Mouse (Mus musculus): ENCODE measurements around the gene Kynu.

The Kynu gene

DNA sequence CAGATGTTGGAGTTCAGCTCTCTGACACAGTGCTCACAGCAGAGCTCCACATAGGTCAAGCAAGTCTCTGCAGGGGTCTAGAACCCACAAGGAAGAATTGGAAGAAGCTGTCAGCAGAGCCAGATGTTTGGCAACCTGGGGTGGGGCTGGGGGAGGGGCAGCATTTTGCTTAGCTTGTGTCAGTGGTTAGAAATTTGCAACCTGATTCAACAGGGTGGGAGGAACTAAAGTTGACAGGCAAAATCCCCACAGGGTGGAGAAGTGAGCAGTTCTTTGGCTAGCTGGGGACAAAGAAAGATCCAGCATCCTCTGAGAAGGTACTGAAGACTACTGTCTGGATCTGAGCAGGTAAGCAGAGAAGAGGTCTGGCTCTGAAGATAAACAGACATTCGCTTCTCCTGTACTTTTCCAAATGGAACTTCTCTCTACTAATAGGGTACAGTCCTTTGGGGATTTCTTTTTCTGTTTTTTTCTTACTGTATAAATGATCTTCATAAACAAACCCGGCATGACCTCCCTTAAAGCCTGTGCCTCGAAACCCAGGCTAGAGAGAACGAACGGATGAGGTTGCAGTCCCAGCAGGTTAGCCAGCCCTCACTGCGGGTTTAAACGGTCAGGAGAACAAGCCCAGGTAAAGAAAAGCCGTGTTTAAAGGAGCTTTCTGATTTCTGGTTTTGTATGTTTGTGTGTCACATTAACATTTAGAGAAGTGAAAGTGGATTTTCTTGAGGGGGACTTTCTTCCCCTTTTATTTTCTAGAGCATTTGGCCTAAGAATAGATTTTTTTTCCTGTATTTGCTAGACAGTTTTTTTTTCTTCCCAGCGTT is at the start of gene Kynu:
Kynu (plus strand) TSS at position 268 of the 827 bp plus-strand sequence.
- in situ Hi-C loops (cut with MseI, MboI), result no loop called here

DNA sequence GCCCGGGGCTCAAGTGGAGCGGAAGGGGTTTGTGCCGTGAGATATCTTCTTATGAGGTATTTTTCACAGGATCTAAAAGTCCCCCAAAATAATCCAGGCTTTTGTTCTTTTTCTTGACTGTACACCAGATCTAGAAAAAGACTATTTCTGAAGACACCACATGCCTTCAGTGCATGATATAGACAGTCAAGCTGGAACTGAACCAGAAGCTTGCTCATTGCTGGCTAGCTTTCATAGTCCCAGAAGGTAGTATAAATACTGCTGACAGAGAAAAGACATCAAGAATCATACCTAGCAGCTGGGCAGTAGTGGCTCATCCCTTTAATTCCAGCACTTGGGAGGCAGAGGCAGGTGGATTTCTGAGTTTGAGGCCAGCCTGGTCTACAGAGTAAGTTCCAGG is 48.9 kb upstream of the Kynu start:
- in situ Hi-C loops (cut with MseI, MboI), result no loop called here

DNA sequence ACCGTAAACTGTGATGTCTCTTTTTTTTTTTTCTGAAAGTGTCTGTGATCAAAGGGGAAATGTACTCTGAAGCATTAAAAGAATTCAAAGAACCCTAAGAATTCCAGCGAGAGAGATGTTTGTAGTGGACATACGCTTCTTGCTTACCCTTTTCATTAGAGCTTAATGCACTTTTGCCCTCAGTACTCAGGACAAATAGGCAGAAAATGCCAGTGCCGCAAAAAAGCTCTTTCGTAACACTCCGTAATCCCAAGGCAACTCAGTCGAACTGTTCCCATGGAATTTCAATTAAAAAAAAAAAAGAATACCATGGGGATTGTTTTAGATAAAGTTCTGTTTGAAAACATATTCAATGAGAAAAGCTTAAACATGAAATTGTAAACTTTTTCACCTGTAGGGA is 41.3 kb upstream of the Kynu start:
- in situ Hi-C loops (cut with MseI, MboI), result no loop called here

DNA sequence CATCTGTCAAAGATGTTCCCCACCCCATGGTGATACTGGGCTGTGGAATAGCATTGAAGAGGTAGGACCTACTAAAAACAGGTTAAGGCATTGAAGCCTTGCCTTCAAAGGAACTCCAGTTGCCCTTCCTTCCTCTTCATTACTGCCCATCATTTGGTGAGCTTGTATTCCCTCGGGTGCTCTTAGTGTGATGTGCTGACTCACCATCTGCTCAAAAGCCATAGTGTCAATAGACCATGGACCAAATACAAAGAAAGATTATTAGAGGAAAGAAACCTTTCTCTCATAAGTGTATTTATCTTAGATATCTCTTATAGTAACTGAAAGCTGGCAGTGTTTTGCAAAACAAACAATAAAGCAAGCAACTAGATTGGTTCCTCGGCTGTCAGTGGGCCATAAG is 20.7 kb upstream of the Kynu start:
- in situ Hi-C loops (cut with MseI, MboI), result no loop called here

DNA sequence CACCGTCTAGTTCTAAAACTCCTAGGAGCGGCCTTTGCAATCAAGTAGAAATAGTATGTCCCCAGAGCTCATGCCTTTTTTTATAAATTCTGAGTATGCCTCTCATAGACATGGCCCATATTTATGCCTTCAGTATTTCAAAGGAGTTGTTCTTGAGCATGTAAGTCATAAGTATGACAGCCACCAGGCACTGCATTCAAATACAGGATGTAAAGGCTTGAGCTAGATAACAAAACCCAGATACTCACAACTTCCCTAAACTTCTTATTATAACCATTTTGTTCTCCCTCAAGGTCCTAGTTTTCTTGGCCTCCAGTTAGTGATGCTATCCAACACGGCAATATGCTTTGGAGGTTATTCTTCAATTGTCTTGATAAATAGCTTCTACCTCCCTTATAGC is 12.5 kb upstream of the Kynu start:
- in situ Hi-C loops (cut with MseI, MboI), result no loop called here

DNA sequence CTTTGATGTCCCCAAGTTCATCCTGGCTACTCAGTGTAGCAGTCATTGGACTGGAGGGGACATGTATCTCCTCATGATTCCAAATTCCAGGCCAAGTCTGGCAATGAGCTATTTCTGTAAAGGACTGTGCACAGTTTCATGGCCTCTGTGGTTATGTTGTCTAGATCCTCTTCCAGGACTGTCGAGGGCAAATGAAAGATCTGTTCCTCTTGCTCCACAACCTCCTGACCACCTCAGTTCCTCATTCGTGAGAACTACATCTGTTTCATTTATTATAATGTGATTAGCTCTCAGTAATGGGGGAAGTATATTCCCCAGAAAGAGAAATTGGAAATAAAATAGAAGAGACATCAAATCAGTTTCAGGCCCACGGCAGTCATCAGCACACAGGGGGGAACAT is 9.5 kb upstream of the Kynu start:
- in situ Hi-C loops (cut with MseI, MboI), result no loop called here

DNA sequence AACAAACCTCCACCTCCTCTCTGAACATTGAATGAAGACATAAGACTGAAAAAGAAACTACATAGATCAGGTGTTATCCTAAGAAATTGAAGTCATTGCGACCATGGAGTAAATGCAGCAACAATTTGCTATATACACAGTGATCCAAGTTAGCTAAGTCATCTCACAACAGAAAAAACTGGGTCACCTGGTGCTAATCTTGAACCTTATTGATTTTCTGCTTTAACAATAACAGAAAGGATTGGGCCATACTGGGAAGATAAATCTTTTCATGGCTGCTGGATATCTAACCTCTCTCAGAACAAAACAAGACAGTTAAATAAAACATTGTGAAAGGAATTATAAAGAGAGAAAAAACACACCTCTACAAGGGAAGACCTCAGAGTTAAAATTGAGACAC is 8.7 kb upstream of the Kynu start:
- in situ Hi-C loops (cut with MseI, MboI), result no loop called here

DNA sequence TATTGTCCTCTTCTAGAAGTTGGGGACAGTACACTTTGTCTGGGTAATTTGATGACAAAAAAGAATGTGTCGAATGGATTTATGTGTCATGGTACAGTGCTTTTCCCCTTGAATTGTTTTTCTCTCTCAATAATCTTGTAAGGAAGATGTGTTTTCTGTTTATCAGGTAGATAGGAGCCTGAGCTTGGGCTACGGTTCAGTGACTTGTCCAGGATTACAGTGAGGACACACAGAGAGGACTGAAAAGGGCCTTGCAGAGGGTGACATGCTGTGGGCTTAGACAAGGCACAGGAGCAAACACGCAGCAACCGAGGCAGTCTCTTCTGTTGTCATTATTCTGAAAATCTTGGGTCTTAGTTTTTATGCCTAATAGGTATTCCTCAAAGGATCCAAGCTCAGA is 913 bp upstream of the Kynu start:
- in situ Hi-C loops (cut with MseI, MboI), result no loop called here

DNA sequence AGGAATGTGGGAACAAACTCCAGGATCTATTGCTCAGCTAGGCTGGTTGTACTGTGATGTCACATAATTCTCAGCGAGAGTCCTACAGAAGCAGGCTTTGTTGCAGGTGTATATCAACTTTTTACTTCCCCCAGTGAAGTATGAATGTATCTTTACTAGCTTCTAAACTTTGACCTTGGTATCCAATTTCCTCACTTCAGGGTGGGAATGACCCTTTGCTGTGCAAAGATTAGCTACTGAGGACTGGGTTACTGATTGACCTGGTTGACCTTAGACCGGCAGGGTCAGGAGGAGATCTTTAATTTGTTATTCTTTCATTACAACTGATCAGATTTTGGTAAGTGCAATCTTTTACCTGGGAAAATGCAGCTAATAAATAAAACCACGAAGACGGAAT is 758 bp downstream of the Kynu start:
- in situ Hi-C loops (cut with MseI, MboI), result no loop called here

DNA sequence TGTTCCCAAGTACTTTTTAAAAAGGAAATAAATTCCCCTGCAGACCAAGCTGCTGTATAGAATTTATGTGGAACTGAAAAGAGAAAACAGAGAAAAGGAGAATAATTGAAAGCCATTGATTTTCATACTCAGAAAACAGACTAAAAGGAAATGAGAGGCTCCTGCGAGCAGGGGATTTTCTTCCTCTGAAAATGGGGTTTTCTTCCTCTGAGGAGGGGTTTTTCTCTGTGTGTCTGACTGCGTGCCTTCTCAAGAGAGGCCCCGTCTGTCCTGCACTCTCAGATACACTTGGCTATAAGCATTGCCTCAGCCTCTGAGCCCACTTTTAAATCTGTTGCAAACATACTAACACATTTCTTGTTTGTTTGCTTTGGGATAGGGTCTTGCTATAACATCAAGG is 1.9 kb downstream of the Kynu start:
- in situ Hi-C loops (cut with MseI, MboI), result no loop called here

DNA sequence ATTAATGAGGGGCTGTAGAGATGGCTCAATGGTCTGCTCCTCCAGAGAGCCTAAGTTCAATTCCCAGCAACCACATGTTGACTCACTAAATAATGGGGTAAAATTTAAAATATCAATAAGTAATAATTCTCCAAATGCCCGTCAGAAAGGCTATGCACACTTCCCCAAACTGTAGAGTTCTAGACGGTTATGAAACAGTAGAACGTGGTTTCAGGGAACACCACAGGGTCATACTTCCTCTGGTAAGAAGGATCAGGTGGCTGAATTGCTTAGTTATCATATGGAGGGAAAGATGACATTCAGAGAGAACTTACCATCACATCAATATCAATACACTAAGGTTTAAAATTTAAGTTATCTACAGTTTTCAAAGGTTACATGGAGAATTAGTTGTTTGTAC is 6.1 kb downstream of the Kynu start:
- in situ Hi-C loops (cut with MseI, MboI), result no loop called here

DNA sequence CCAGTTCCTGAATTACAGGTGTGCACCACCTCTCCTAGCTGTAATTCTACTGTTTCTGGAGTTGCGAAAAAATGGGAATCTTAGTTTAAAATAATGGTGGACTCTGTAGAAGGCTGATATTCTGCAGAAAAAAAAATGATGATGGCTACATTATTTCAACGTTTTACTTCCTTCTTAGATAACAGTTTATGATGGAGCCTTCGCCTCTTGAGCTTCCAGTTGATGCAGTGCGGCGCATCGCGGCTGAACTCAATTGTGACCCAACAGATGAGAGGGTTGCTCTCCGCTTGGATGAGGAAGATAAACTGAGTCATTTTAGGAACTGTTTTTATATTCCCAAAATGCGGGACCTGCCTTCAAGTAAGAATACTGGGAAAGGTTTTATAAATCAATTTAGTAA is 7.7 kb downstream of the Kynu start:
- in situ Hi-C loops (cut with MseI, MboI), result no loop called here

DNA sequence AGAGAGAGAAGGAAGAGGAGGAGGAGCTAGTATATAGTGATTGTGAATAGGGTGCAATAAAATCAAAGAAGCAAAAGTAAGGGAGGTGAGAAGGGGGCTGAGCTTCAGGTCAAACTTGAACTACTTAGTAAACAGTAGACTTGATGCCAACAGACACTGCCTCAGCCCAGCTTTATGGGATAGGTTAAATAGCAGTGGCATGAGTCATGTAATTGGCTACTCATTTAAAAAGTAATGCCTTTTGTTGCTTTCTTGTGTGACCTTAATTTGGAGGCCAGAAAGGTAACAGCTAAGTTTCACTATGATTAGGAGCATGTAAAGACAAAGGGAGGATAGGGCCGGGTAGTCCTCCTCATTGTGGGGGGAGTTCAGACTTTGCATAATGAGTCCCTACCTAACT is 13.3 kb downstream of the Kynu start:
- in situ Hi-C loops (cut with MseI, MboI), result no loop called here

DNA sequence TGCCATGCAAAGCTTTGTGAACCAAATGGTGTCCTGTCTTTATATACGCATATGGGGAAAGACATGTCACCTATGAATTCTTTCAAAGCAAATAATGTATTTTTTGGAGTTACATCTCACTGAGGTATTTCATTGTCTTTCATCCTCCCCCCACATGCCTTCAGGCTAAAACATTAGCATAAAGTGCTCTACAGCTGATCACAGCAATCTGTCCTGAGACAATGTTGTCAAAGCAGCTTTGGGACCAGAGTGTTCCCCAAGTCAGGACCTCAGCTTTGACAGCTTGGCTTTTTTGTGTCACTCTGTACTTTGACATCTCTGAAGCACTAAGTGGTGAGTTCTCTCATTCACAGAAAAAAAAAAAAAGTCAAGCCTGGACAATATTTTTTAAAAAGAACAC is 18.4 kb downstream of the Kynu start:
- in situ Hi-C loops (cut with MseI, MboI), result no loop called here

DNA sequence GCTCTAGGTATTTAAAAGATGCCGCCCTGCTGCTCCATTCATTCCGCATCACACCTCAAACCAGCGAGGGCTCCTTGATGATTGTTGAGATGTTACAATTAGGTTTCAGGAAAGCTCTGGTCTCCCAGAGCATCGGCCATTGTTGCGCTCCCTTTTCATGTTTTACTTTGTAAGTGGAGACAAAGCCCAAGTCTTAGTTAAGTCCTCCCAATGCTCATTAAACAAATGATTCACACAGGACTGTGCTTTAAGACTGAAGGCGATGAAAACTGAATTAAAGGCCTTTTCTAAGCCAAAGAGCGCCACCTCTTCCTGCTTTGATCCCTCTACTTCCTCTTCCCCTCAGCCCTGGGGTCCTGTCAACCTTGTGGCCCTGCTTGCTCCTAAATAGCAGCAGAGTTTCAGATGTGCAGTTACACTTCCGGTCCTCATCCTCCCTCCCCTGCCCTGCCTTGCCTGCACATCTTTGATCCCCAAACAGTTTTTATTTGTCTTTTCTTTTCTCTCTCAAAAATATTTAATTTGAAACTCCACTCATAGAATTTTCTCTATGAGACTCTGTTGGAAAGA is 28.2 kb downstream of the Kynu start:
- in situ Hi-C loops (cut with MseI, MboI), result no loop called here

DNA sequence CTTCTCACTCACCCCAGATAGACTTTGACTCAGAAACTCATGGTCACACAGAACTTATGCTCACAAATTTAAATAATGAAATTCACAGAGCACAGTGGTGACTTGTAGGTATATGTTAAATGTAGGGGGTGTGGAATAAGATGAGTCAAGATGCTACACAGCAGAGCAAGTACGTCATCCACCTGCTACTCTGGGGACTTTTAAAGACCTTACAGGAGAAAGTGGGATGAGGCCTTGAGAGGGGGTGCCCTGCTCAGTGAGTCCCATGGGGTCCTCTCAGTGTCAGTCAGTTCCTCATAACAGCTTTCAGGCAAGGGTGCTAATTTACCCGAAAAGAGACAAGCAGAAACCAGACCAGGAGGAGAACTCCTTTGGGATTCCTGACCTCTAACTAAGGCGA is 30.4 kb downstream of the Kynu start:
- in situ Hi-C loops (cut with MseI, MboI), result no loop called here

DNA sequence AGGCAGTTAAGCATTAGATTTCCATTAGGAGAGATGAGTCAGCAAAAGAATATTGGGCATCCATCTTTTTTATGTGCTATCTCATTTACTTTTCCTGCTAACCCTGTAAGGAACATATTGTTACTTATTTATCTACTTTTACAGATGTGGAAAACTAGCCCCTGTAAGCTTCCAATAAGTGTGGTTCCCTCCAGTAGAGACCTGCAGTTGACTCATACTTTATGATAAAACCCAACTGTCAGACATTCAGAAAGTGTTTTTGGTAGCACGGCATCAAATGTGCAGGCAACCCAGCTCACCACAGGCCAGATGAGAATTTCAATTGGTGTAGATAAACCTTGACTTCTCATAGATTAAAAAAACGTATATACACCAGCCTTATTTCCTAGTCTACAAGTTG is 32.7 kb downstream of the Kynu start:
- in situ Hi-C loops (cut with MseI, MboI), result no loop called here

DNA sequence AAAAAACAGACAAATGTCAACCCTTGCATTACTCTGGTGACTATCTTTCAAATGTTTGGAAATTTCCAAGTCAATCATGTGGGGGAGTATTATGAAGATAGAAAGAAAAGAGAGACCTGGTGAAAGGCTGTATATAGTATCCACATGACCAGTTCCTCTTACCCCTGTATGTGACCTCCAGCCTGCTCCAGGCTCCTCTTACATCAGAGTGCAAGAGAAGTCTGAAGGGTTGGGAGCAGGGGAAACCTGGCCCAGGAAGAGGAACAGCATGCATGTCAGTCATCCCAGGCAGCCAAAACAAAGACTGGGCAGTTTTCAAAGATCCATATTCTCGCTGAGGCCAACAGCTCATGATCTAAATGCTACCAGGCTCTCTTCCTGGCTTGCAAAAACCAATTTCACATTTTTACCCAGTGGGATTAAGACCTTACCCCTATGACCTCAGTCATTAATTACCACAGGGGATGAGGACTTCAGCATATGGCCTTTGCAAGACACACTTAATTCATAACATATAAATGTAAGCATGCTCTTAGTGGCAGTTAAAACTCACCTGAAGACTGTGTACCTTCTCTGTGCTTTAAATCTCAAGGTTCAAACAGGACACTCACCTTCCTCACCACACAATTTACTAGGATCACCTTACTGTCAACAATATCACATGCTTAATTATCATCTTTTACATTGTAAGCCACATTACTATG is 37.0 kb downstream of the Kynu start:
- in situ Hi-C loops (cut with MseI, MboI), result no loop called here

DNA sequence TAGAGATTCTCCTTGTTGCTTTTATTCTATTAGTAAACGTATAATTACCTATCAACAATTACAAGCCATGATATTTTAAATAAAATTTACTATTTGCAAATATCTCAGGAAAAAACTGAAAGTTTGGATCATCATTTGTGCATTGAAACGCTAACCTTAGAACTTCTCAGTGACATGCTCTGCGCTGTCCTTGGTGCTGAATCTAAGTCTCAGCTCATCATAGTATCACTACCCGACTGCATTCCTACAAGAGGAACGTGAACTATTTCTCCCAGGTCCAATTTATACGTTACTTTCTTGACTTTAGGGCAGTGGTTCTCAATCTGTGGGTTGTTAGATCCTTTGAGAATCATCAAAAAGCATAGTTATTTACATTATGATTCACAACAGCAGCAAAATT is 58.4 kb downstream of the Kynu start:
- in situ Hi-C loops (cut with MseI, MboI), result no loop called here

DNA sequence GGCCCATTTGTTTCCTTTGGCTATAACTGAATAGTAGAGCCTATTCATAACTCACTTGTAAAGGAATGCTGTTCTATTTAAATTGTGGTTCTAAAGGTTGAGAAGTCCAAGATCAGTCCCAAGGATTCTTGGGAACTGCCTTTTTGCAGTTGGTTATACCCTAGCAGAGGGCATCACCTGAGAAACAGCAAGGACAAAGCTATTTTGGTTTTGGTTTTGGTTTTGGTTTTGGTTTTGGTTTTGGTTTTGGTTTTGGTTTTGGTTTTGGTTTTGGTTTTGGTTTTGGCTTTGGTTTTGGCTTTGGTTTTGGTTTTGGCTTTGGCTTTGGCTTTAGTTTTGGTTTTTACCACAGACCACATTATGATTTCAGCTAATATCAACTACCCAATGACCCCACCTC is 66.0 kb downstream of the Kynu start:
- in situ Hi-C loops (cut with MseI, MboI), result no loop called here

DNA sequence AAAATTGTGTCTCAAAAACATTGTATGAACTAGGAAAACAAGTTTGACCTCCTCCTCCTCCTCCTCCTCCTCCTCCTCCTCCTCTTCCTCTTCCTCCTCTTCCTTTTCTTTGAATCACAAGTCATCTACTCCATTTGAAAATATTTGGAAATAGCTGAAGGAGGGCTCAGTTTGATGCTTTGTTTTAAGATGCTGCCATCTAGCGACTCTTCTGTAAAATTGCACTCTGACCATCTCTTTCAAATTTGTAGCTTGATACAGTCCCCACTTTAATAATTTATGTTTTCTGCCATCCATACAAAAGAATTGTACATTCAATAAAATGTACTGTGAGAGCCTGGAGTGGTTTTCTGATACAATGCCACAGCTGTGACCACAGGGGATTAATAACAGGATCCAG is 67.7 kb downstream of the Kynu start:
- in situ Hi-C loops (cut with MseI, MboI), result no loop called here

DNA sequence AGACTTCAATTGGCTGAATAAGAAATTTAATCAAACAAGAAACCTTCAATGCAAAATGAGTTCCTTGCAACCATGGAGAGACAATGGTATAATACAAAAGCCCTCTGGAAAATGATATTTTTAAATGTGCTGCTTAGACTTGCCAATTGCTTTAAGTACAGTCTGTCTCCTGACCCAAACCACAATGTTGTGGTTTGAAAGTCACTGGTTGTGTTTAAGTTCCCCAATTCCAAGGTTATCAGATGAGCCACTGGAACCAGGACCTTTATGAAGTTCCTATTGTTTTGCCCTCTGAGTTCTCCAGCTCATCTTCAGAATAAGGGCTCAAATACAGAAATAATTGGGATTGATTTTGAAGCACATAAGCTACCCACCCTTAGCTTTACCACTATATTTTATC is 76.7 kb downstream of the Kynu start:
- in situ Hi-C loops (cut with MseI, MboI), result no loop called here

DNA sequence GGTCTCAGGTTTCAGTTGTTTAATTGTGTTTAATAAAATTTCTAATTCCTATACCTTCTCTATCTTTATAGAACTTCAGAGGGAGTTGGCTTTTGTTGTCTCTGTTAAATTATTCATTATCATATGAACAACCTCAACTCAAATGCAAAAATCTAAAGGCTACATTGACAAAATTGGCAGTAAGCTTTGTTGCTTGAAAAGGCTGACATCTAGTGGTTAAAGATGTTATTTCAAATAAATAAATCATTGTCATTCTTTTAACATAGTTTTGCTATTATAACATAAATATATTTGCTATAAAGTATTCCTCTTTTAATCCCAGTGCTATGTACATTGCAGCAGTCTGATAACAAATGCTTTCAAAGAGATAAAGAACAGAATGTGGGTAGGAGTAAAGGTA is 81.4 kb downstream of the Kynu start:
- in situ Hi-C loops (cut with MseI, MboI), result no loop called here

All from mouse trophoblast stem cell (cell line).